8 mouse cellular contexts compared by ENCODE assay signal in the genomic region with DNA sequence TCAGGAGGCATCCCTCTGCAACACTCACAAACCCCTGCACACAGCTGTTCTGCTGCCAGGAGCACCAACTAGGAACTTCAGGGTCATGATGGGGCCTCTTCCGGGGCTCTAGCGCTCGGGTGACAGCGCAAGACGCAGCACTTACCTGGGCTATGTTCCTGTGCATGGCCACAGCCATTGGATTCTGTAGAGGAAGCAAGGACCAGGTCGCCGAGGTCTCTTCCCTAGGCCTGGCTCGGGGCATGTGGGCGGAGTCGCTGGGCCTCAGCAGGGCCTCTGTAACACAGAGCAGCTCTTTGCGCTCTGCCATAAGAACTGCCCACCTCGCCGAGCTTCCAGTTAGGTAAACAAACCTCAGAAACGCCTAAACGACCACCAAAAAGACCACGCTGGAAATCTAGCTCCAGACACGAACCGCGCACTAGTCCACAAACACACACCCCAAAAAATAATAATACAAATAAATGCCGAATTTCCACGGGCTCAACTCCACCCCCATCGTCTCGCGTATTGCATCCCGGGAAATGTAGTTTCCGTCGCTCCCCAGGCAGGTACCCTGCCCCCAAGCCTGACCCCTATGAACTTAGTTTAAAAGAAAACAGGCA. TPM values are rescaled to one million over a fixed set of nuclear protein-coding genes. Genes with fewer than 3 reads are reported as not detected.
DNase-seq lines count a peak whose midpoint lies in the region; ATAC-seq and TF ChIP-seq lines count a peak whose summit lies in the region.

A gene (minus strand): TSS at position 507 of the 605 bp plus-strand sequence.

- peak within 1 kb of the TSS; percentile 71 for H3K4me3 ChIP-seq in G1E (ENCODE audit: low read depth, low read length)
- peak within 1 kb of the TSS; percentile 82 for H3K4me3 ChIP-seq in layer of hippocampus, adult 2 months
- H3K4me3 ChIP-seq in lung, adult 2 months (replicated peaks; ENCODE audit: extremely low read depth, low read depth, low read length): peak within 1 kb of the TSS; percentile 73
- peak within 1 kb of the TSS; percentile 97 for H3K4me3 ChIP-seq in olfactory bulb, adult 2 months (ENCODE audit: insufficient read depth, low read depth, low read length)
- H3K4me3 ChIP-seq in thymus, adult 2 months (ENCODE audit: control insufficient read depth, insufficient read depth, low read length): peak within 1 kb of the TSS; percentile 77

- TF ChIP-seq CTCF in G1E (IDR thresholded peaks at IDR 0.05; ENCODE audit: low read depth, low read length): no peak
- no peak for TF ChIP-seq CTCF in layer of hippocampus, adult 2 months (conservative IDR thresholded peaks at IDR 0.05)
- no peak for TF ChIP-seq CTCF in lung, adult 2 months (IDR thresholded peaks at IDR 0.05; ENCODE audit: insufficient read depth, low read length)
- TF ChIP-seq CTCF in olfactory bulb, adult 2 months (IDR thresholded peaks at IDR 0.05; ENCODE audit: insufficient read depth, low read depth, low read length): no peak
- TF ChIP-seq CTCF in thymus, adult 2 months (IDR thresholded peaks at IDR 0.05; ENCODE audit: borderline replicate concordance, control insufficient read depth, extremely low read depth, insufficient read depth, low read length, poor library complexity): no peak

- TF ChIP-seq POLR2A in lung, adult 2 months (IDR thresholded peaks at IDR 0.05; ENCODE audit: borderline replicate concordance, extremely low read depth, low read depth, low read length): 0 out of 2 replicates have a peak, but pooled peaks have one; percentile 9
- no peak for TF ChIP-seq POLR2A in olfactory bulb, adult 2 months (IDR thresholded peaks at IDR 0.05; ENCODE audit: insufficient read depth, low read depth, low read length)
- no peak for TF ChIP-seq POLR2A in thymus, adult 2 months (IDR thresholded peaks at IDR 0.05; ENCODE audit: control insufficient read depth, extremely low read depth, insufficient read depth, low read length, poor library complexity)

- no peaks in the 10 kb centered on the region for H3K27me3 ChIP-seq in G1E (ENCODE audit: insufficient read depth, low read length)
- H3K27me3 ChIP-seq in thymus, adult 2 months (ENCODE audit: control insufficient read depth, insufficient read depth, low read length): no peaks in the 10 kb centered on the region

- peaks cover 5% of the 10 kb centered on the region for H3K4me1 ChIP-seq in G1E (ENCODE audit: insufficient read depth, low read depth, low read length)
- peaks cover 4% of the 10 kb centered on the region; the same call in 1 of the 2 replicates for H3K4me1 ChIP-seq in lung, adult 2 months (ENCODE audit: control insufficient read depth, insufficient read depth, low read length)
- H3K4me1 ChIP-seq in olfactory bulb, adult 2 months (ENCODE audit: control insufficient read depth, insufficient read depth, low read length): no peaks in the 10 kb centered on the region
- peaks cover 5% of the 10 kb centered on the region for H3K4me1 ChIP-seq in thymus, adult 2 months (replicated peaks; ENCODE audit: control insufficient read depth, insufficient read depth, low read length)

- no peaks in the 10 kb centered on the region for H3K9me3 ChIP-seq in G1E (replicated peaks)

- WGBS in lung, adult 2 months: under 1% methylated on average over 27 of the region's 27 CpGs
- under 1% methylated on average over 27 of the region's 27 CpGs for WGBS in olfactory bulb, adult 2 months
- 2% methylated on average over 27 of the region's 27 CpGs for WGBS in thymus, adult 2 months

- peak within 1 kb of the TSS; percentile 92 for H3K27ac ChIP-seq in layer of hippocampus, adult 2 months
- peak within 1 kb of the TSS; percentile 35; the same call in 1 of the 2 replicates for H3K27ac ChIP-seq in olfactory bulb, adult 2 months (ENCODE audit: insufficient read depth, low read depth, low read length)
- H3K27ac ChIP-seq in thymus, adult 2 months (ENCODE audit: control insufficient read depth, insufficient read depth, low read length): no peak within 1 kb of the TSS

- H3K36me3 ChIP-seq in G1E (replicated peaks): peaks cover 4% of the 10 kb centered on the region
- no peaks in the 10 kb centered on the region for H3K36me3 ChIP-seq in thymus, adult 2 months (ENCODE audit: control insufficient read depth, insufficient read depth, low read length)

- peak; percentile 90 for ATAC-seq in G1E (ENCODE audit: extremely low read depth, insufficient number of reproducible peaks, low FRiP score, poor library complexity, severe bottlenecking)

- peak; percentile 16 for DNase-seq in G1E (ENCODE audit: low spot score)
- DNase-seq in cerebellum, adult 18-20 months: peak; percentile 67 to 68
- peak; percentile 55 for DNase-seq in forelimb bud, embryonic 11.5 days (ENCODE audit: low read depth, low spot score)
- DNase-seq in heart, postnatal 4 days: peak; percentile 64
- DNase-seq in layer of hippocampus, adult 2 months (ENCODE audit: low spot score in 2 of 2): peak; percentile 44 to 68
- peak; percentile 54 for DNase-seq in lung, adult 2 months
- DNase-seq in thymus, adult 2 months: peak; percentile 64

RNA-seq across cellular contexts. Expression of the gene that starts here (rescaled TPM):
- total RNA-seq in G1E (2014; fragmentation: Nextera tagmentation) (1.7 and 3.5 TPM in 2 replicates), G1E (2017) (3.2 and 3.8 TPM in 2 replicates)
- 0.07 and 0.13 TPM in 2 replicates for polyA plus RNA-seq in G1E (2012)
- 1 to 10 TPM; 2.6 to 2.7 TPM for total RNA-seq in heart, postnatal 4 days (2021)
- 10 to 100 TPM in 1 of 2 experiments, 1 to 10 TPM in 1; 8.5 to 10.1 TPM for total RNA-seq in layer of hippocampus, adult 2 months (2021)
- polyA plus RNA-seq in lung, adult 2 months (2012; rRNA removed): 0.51 and 0.81 TPM in 2 replicates
- not detected in 2 replicates for polyA plus RNA-seq in olfactory bulb, adult 2 months (2012; ENCODE audit: insufficient read depth, insufficient read length, low replicate concordance, missing spikeins)
- polyA plus RNA-seq in thymus, adult 2 months (2012; rRNA removed): 1.0 and 1.2 TPM in 2 replicates

Comparison
In these comparisons a context has a peak if more than half of its experiments do, and no peak if none do; other contexts are left out.
1. Peak in DNase-seq and H3K4me3 ChIP-seq in lung, adult 2 months; RNA of the gene not detected or under 1 TPM.
2. DNase-seq: peak in every context shown above with its lines; median percentile 68 in cerebellum, adult 18-20 months; 64 in heart, postnatal 4 days; 64 in thymus, adult 2 months; 56 in layer of hippocampus, adult 2 months; 55 in forelimb bud, embryonic 11.5 days; 54 in lung, adult 2 months; 16 in G1E.